Mouse (Mus musculus) liver, adult 2 months (tissue): ENCODE results near the gene Acer3.

ENCODE experiments used
- CTCF ChIP-seq: fragments of 200-500 bp; IDR thresholded peaks from 2 replicates; pipeline ENCODE4 v1.5.1; 2011; ENCODE audit warnings: low read depth, low read length, control low read depth
- POLR2A ChIP-seq: fragments of 200-500 bp; IDR thresholded peaks from 2 replicates; pipeline ENCODE4 v1.6.1; 2011; ENCODE audit warnings: low read length, control low read depth; ENCODE audit not compliant: insufficient read depth; ENCODE audit errors: extremely low read depth

- TF ChIP-seq POLR2A (no peak), CTCF (no peak)
Observed at GRCm38 (mm10) chr7:98164999-98165528, 155.9 kb downstream of the Acer3 start.
